Mouse (Mus musculus) brown adipose tissue, adult 24 weeks (tissue): ENCODE measurements around the gene Nipal3. TPM values are rescaled to one million over a fixed set of nuclear protein-coding genes. Genes with fewer than 3 reads are reported as not detected.

Experiments
- H3K27ac ChIP-seq: fragments of 200-500 bp; replicated peaks from 2 replicates; pipeline ENCODE4 v1.5.1; 2012; ENCODE audit warnings: low read depth, mild to moderate bottlenecking, low read length
- H3K4me1 ChIP-seq: fragments of 200-500 bp; 2 replicates; pipeline ENCODE4 v1.6.1; 2012; ENCODE audit warnings: low read length, mixed read lengths; ENCODE audit not compliant: control insufficient read depth, insufficient read depth, insufficient read length
- H3K4me3 ChIP-seq: fragments of 200-500 bp; 2 replicates; pipeline ENCODE4 v1.5.1; 2012; ENCODE audit warnings: low read depth, mild to moderate bottlenecking, low read length, moderate library complexity; ENCODE audit not compliant: insufficient read depth
- polyA plus RNA-seq: library from polyadenylated mRNA; stranded (reverse); fragments of >200 nt; gene quantifications from 2 replicates; pipeline ENCODE4 v1.2.4, GENCODE M21; 2012; ENCODE audit not compliant: missing spikeins, insufficient read depth, insufficient read length

Nipal3 gene
- polyA plus RNA-seq, 1 experiment: 6.5 TPM

GRCm38 (mm10) chr4:135433443-135434394, 61.1 kb downstream of the Nipal3 start, which contains the start of gene Rcan3:
Gene Rcan3 (minus strand): TSS chr4:135433853.
- H3K27ac ChIP-seq: peak within 1 kb of the TSS; percentile 46
- peak within 1 kb of the TSS; percentile 93 for H3K4me3 ChIP-seq
- H3K4me1 ChIP-seq: 0 out of 2 replicates have a peak, but pooled peaks cover 2% of the 10 kb centered on the region

- Histone ChIP-seq H3K4me1 (0 out of 2 replicates have a peak, but pooled peaks cover 2% of the 10 kb centered on the region), H3K4me3 (peak overlapping the region; percentile 93), H3K27ac (no peak overlapping the region)
Observed at GRCm38 (mm10) chr4:135433086-135433442, 61.8 kb downstream of the Nipal3 start.

GRCm38 (mm10) chr4:135429990-135430760, 64.7 kb downstream of the Nipal3 start:
- no peak overlapping the region for H3K4me3 ChIP-seq
- no peak overlapping the region for H3K27ac ChIP-seq
- H3K4me1 ChIP-seq: peaks cover 5% of the 10 kb centered on the region

- H3K4me1 ChIP-seq: peaks cover 4% of the 10 kb centered on the region
- H3K4me3 ChIP-seq: no peak overlapping the region
- no peak overlapping the region for H3K27ac ChIP-seq
Observed at GRCm38 (mm10) chr4:135429383-135429782, 65.5 kb downstream of the Nipal3 start.

- peaks cover 3% of the 10 kb centered on the region for H3K4me1 ChIP-seq
- H3K4me3 ChIP-seq: no peak overlapping the region
- no peak overlapping the region for H3K27ac ChIP-seq
Observed at GRCm38 (mm10) chr4:135426587-135426986, 68.3 kb downstream of the Nipal3 start.

GRCm38 (mm10) chr4:135425625-135426024, 69.2 kb downstream of the Nipal3 start:
- Histone ChIP-seq H3K4me1 (peaks cover 3% of the 10 kb centered on the region), H3K27ac (no peak overlapping the region), H3K4me3 (no peak overlapping the region)

GRCm38 (mm10) chr4:135420961-135421360, 73.9 kb downstream of the Nipal3 start:
- Histone ChIP-seq H3K4me1 (no peaks in the 10 kb centered on the region), H3K4me3 (no peak overlapping the region), H3K27ac (no peak overlapping the region)

GRCm38 (mm10) chr4:135420416-135420815, 74.4 kb downstream of the Nipal3 start:
- H3K4me1 ChIP-seq: no peaks in the 10 kb centered on the region
- H3K27ac ChIP-seq: no peak overlapping the region

GRCm38 (mm10) chr4:135419996-135420395, 74.8 kb downstream of the Nipal3 start:
- Histone ChIP-seq H3K4me3 (no peak overlapping the region), H3K4me1 (no peaks in the 10 kb centered on the region), H3K27ac (no peak overlapping the region)

More at GRCm38 (mm10) chr4:135420416-135420815, 74.4 kb downstream of the Nipal3 start:
- no peak overlapping the region for H3K4me3 ChIP-seq

- Histone ChIP-seq H3K4me3 (no peak overlapping the region), H3K27ac (no peak overlapping the region), H3K4me1 (no peaks in the 10 kb centered on the region)
Observed at GRCm38 (mm10) chr4:135416367-135416766, 78.5 kb downstream of the Nipal3 start.

- Histone ChIP-seq H3K27ac (no peak overlapping the region), H3K4me3 (no peak overlapping the region)
Observed at GRCm38 (mm10) chr4:135413491-135413890, 81.3 kb downstream of the Nipal3 start.

GRCm38 (mm10) chr4:135411633-135412032, 83.2 kb downstream of the Nipal3 start:
- no peaks in the 10 kb centered on the region for H3K4me1 ChIP-seq
- no peak overlapping the region for H3K27ac ChIP-seq
- H3K4me3 ChIP-seq: no peak overlapping the region

More at GRCm38 (mm10) chr4:135413491-135413890, 81.3 kb downstream of the Nipal3 start:
- no peaks in the 10 kb centered on the region for H3K4me1 ChIP-seq

GRCm38 (mm10) chr4:135406180-135406579, 88.7 kb downstream of the Nipal3 start:
- no peaks in the 10 kb centered on the region for H3K4me1 ChIP-seq
- H3K27ac ChIP-seq: no peak overlapping the region
- no peak overlapping the region for H3K4me3 ChIP-seq

- Histone ChIP-seq H3K4me1 (no peaks in the 10 kb centered on the region), H3K4me3 (no peak overlapping the region), H3K27ac (no peak overlapping the region)
Observed at GRCm38 (mm10) chr4:135404916-135405315, 89.9 kb downstream of the Nipal3 start.

GRCm38 (mm10) chr4:135404048-135404447, 90.8 kb downstream of the Nipal3 start:
- H3K4me1 ChIP-seq: no peaks in the 10 kb centered on the region
- no peak overlapping the region for H3K4me3 ChIP-seq
- no peak overlapping the region for H3K27ac ChIP-seq
